Mouse (Mus musculus) kidney, adult 2 months (tissue): Measurements from ENCODE around the gene Slc5a3.

Source experiments
- CTCF ChIP-seq: fragments of 200-500 bp; conservative IDR thresholded peaks from 2 replicates; pipeline ENCODE4 v1.5.1; 2011; ENCODE audit warnings: low read depth, mild to moderate bottlenecking, control low read depth, low read length, moderate library complexity, mixed read lengths; ENCODE audit not compliant: insufficient read depth, insufficient read length
- POLR2A ChIP-seq: fragments of 200-500 bp; IDR thresholded peaks from one replicate; pipeline ENCODE4 v1.6.1; 2011; ENCODE audit warnings: low read depth, low read length, control low read depth

DNA sequence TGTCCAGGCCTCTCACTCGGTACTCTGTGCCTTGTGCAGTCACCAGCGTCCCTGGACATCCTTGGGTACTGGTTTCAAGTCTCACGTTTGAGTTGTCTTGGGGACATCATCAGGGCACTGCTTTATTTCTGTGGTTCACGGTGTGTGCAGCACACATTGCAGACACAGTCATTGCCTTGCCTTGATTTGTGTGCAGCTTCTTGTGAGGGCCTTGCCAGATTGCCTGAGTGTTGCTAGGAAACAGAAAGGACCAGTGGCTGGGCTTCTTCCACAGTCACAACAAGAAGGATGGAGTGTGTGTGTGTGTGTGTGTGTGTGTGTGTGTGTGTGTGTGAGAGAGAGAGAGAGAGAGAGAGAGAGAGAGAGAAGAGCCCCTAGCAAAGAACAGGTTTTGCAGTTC, 42.0 kb downstream of the Slc5a3 start:
- TF ChIP-seq POLR2A = no peak
- no peak for TF ChIP-seq CTCF
